Mouse (Mus musculus): ENCODE data around the gene Kpna4. TPM values are rescaled to one million over a fixed set of nuclear protein-coding genes. Genes with fewer than 3 reads are reported as not detected.

The Kpna4 gene
- polyA plus RNA-seq, 1 experiment from 2014 or later: 83.1 TPM

- no peaks in the 10 kb centered on the region for H3K27me3 ChIP-seq
- in situ Hi-C loops (cut with MboI; ENCODE audit: low pct_unique_long_range_greater_than_20kb): no loop called here
- ChIA-PET POLR2A (no interaction called here), CTCF (interaction anchor here (1.3 to 1.5 kb wide), 2 partner anchors 11 to 19 kb away, joined by 3 to 4 read pairs; no protein-coding TSS in a partner anchor)
- no peak for DNase-seq (ENCODE audit: low read depth, low spot score)
- no peak for TF ChIP-seq CTCF (IDR thresholded peaks at IDR 0.05)
- no peak for ATAC-seq
Measured at GRCm38 (mm10) chr3:69114760-69115159, 12.2 kb downstream of the Kpna4 start.

DNA sequence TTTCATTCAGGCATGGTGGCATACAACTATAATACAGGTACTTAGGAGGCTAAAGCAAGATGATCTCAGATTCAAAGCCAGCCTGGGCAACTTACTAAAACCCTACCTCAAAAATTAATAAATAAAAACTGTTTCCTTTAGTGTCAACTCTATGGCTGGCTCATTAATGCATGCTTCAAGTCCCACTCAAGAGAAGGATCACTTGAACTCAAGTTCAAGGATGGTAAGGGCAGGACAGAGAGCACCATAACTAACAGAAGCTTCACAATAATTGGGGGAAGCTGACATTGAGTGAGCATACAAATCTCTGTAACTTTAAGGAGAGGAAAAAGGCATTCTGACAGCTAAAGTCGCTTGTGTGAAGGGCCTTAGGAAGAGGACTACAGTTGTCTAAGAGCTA, 13.0 kb downstream of the Kpna4 start:
- DNase-seq (ENCODE audit: low read depth, low spot score) (no peak), ATAC-seq (no peak)
- TF ChIP-seq CTCF (IDR thresholded peaks at IDR 0.05): no peak
- ChIA-PET POLR2A (no interaction called here), CTCF (interaction anchor here (1.3 to 1.5 kb wide), 2 partner anchors 12 to 19 kb away, joined by 3 to 4 read pairs; no protein-coding TSS in a partner anchor)
- no peaks in the 10 kb centered on the region for H3K27me3 ChIP-seq
- in situ Hi-C loops (cut with MboI; ENCODE audit: low pct_unique_long_range_greater_than_20kb): no loop called here

GRCm38 (mm10) chr3:69109079-69109478, 17.8 kb downstream of the Kpna4 start:
- H3K27me3 ChIP-seq: no peaks in the 10 kb centered on the region
- in situ Hi-C loops (cut with MboI; ENCODE audit: low pct_unique_long_range_greater_than_20kb): no loop called here
- CTCF ChIA-PET: interaction anchor here (1.2 kb wide), 1 partner anchor 23 kb away, joined by 3 read pairs; no protein-coding TSS in a partner anchor
- ATAC-seq: no peak
- no peak for TF ChIP-seq CTCF (IDR thresholded peaks at IDR 0.05)
- DNase-seq (ENCODE audit: low read depth, low spot score): no peak
- POLR2A ChIA-PET: no interaction called here

DNA sequence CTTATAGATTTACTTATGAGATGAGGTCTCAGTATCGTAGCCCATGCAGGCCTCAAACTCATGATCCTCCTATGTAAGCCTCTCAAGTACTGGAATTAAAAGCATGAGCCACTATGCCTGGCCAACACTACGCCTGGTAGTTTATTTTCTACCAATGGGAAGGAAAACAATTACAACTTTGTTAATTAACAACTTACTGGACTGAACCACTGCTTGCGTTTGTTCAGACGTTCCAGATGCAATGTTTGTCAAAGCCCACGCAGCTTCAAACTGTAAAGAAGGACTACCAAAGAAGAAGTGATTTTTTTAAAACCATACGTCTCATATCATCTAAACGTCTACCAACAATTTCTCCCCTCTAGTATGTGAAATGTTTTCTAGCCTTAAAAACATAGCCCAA, 32.5 kb downstream of the Kpna4 start:
- no peak for DNase-seq (ENCODE audit: low read depth, low spot score)

GRCm38 (mm10) chr3:69064005-69064404, 62.9 kb downstream of the Kpna4 start:
- H3K27me3 ChIP-seq: no peaks in the 10 kb centered on the region
- in situ Hi-C loops (cut with MboI; ENCODE audit: low pct_unique_long_range_greater_than_20kb): loop anchor here (5.0 kb wide), 1 partner anchor 92 kb away; no protein-coding TSS in a partner anchor
- peak; percentile 59 for TF ChIP-seq CTCF (IDR thresholded peaks at IDR 0.05)
- POLR2A ChIA-PET: interaction anchor here (1.0 to 1.6 kb wide), 2 partner anchors 18 to 22 kb away, joined by 3 to 4 read pairs; no protein-coding TSS in a partner anchor
- peak; percentile 61 for ATAC-seq
- DNase-seq (ENCODE audit: low read depth, low spot score): no peak
- CTCF ChIA-PET: interaction anchor here (1.4 to 8.9 kb wide), 3 partner anchors 8 to 44 kb away, joined by 5 to 63 read pairs (median 7); partner anchors contain the start of gene Trim59

More for the DNA sequence above, 32.5 kb downstream of the Kpna4 start:
- no peak for ATAC-seq
- no peaks in the 10 kb centered on the region for H3K27me3 ChIP-seq
- CTCF ChIA-PET: interaction anchor here (1.3 to 1.4 kb wide), 2 partner anchors 8 to 24 kb away, joined by 3 to 4 read pairs; no protein-coding TSS in a partner anchor
- in situ Hi-C loops (cut with MboI; ENCODE audit: low pct_unique_long_range_greater_than_20kb): no loop called here
- POLR2A ChIA-PET: no interaction called here
- TF ChIP-seq CTCF (IDR thresholded peaks at IDR 0.05): no peak

DNA sequence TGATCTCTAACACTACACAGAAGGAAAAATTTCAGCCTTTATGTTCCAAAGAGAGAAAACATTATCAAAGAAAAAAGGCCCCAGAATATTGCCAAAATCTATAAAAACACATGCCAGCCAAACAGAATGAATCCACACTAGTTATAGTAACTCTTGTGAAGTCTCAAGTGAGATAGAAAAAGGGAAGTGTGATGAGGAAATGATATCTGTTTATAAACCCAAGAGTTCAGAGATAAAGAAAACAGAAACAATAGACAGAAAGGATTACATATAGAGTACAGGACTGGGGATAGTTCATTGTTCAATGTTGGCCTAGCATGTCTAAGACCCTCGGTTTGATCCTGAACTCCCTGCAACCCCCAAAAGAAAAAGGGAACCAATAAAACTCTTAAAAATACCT, 64.1 kb downstream of the Kpna4 start:
- CTCF ChIA-PET: interaction anchor here (1.0 to 8.9 kb wide), 4 partner anchors 17 to 95 kb away, joined by 4 to 63 read pairs (median 4); partner anchors contain the start of gene Trim59
- in situ Hi-C loops (cut with MboI; ENCODE audit: low pct_unique_long_range_greater_than_20kb): loop anchor here (5.0 kb wide), 1 partner anchor 90 kb away; no protein-coding TSS in a partner anchor
- DNase-seq (ENCODE audit: low read depth, low spot score): no peak
- ATAC-seq: no peak
- TF ChIP-seq CTCF (IDR thresholded peaks at IDR 0.05): no peak
- POLR2A ChIA-PET: interaction anchor here (0.9 to 1.6 kb wide), 2 partner anchors 15 to 17 kb away, joined by 3 to 4 read pairs; no protein-coding TSS in a partner anchor
- H3K27me3 ChIP-seq: no peaks in the 10 kb centered on the region

DNA sequence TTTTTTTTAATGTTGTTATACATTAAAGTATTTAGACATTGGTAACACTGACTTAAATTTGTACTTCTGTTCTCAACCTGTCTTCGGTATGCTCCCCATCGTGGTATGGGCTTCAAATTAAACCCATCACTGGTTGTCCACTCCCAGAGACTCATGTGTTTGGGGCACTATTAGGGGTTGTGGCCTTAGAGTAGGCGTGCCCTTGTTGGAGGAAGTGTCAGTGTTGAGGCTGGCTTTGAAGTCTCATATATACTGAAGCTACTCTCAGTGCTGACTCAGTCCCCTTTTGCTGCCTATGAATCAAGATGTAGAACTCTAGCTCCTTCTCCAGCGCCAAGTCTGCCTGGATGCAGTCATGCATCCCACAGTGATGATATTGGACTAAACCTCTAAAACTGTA, 66.2 kb downstream of the Kpna4 start:
- DNase-seq (ENCODE audit: low read depth, low spot score): no peak
- CTCF ChIA-PET: interaction anchor here (1.2 to 8.9 kb wide), 3 partner anchors 11 to 26 kb away, joined by 4 to 63 read pairs (median 9); partner anchors contain the start of gene Trim59
- POLR2A ChIA-PET: no interaction called here
- no peaks in the 10 kb centered on the region for H3K27me3 ChIP-seq
- no peak for TF ChIP-seq CTCF (IDR thresholded peaks at IDR 0.05)
- ATAC-seq: no peak
- in situ Hi-C loops (cut with MboI; ENCODE audit: low pct_unique_long_range_greater_than_20kb): loop anchor here (5.0 kb wide), 1 partner anchor 88 kb away; no protein-coding TSS in a partner anchor

DNA sequence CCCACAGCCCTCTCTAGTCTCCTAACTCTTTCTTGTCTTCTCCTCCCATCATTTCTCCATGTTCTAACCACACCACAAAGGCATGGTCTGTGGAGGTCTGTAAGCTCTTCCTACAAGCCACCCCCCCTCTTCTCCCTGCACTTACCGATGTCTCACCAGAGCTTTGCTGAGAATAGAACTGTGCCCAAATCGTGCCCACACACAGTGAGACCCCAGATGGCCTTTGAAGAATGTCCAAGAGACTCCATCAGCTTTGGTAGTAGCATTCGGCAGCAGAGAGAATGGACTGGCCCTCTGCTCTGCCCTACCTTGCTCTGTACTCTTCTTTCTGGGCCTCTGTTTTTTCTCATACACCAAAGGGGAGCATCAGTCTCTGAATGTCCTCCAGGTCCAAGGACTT, 71.0 kb downstream of the Kpna4 start:
- no peak for DNase-seq (ENCODE audit: low read depth, low spot score)
- ChIA-PET POLR2A (interaction anchor here (0.7 kb wide), 1 partner anchor 22 kb away, joined by 3 read pairs; no protein-coding TSS in a partner anchor), CTCF (interaction anchor here (1.2 to 3.9 kb wide), 5 partner anchors 9 to 54 kb away, joined by 3 to 19 read pairs (median 6); no protein-coding TSS in a partner anchor)
- in situ Hi-C loops (cut with MboI; ENCODE audit: low pct_unique_long_range_greater_than_20kb): no loop called here
- H3K27me3 ChIP-seq: no peaks in the 10 kb centered on the region
- ATAC-seq: no peak
- TF ChIP-seq CTCF (IDR thresholded peaks at IDR 0.05): no peak

GRCm38 (mm10) chr3:69054760-69055432, 72.0 kb downstream of the Kpna4 start:
- in situ Hi-C loops (cut with MboI; ENCODE audit: low pct_unique_long_range_greater_than_20kb): no loop called here

DNA sequence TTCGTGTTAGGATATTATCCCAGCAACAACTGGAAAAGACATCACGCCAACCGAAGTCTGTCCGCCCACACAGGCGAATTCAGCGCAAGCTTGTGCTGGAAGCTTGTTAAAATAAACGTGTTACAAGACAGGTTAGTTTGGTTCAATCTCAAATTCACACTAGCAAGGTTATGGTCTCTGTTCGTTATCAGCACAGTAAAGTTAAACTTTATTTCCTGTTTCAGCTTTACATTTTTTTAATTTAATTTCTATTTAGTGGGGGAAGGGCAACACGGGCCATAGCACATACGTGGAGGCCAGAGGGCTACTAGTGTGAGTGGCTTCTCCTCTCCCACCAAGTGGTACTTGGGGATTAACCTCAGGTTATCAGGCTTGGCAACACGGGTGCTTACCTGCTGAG, 75.0 kb downstream of the Kpna4 start:
- in situ Hi-C loops (cut with MboI; ENCODE audit: low pct_unique_long_range_greater_than_20kb): no loop called here
- TF ChIP-seq CTCF (IDR thresholded peaks at IDR 0.05): no peak
- ATAC-seq (no peak), DNase-seq (ENCODE audit: low read depth, low spot score) (no peak)
- POLR2A ChIA-PET: interaction anchor here (0.6 to 0.7 kb wide), 2 partner anchors 29 to 1421 kb away, joined by 4 to 6 read pairs; no protein-coding TSS in a partner anchor
- CTCF ChIA-PET: no interaction called here
- H3K27me3 ChIP-seq: no peaks in the 10 kb centered on the region

More at GRCm38 (mm10) chr3:69054760-69055432, 72.0 kb downstream of the Kpna4 start:
- ChIA-PET CTCF (interaction anchor here (1.2 to 3.9 kb wide), 4 partner anchors 9 to 37 kb away, joined by 3 to 19 read pairs (median 5); no protein-coding TSS in a partner anchor), POLR2A (interaction anchor here (0.7 kb wide), 1 partner anchor 9 kb away, joined by 3 read pairs; no protein-coding TSS in a partner anchor)
- no peaks in the 10 kb centered on the region for H3K27me3 ChIP-seq
- no peak for DNase-seq (ENCODE audit: low read depth, low spot score)
- no peak for ATAC-seq
- no peak for TF ChIP-seq CTCF (IDR thresholded peaks at IDR 0.05)

Measured in Patski (cell line).